In genomic region chr1:152973421-152973820, GRCm38 (mm10) we compare ENCODE assay signal across 30 mouse cellular contexts. TPM values are rescaled to one million over a fixed set of nuclear protein-coding genes. Genes with fewer than 3 reads are reported as not detected.
DNase-seq lines count a peak whose midpoint lies in the region; ATAC-seq lines count a peak whose summit lies in the region.
"Had no signal": no experiment of that assay in that cellular context is flagged by ENCODE, and none has a peak within 500 bp of the region (broad histone marks: within the 10 kb centered on the region; RNA-seq: fewer than 3 reads in every experiment).

No protein-coding gene starts in this region.

- H3K9me3 ChIP-seq in neural tube, embryonic 12.5 days = 0 out of 2 replicates have a peak, but pooled peaks cover 5% of the 10 kb centered on the region
- H3K9me3 ChIP-seq: forebrain, embryonic 15.5 days had no signal

- 0 out of 2 replicates have a peak overlapping the region, but pooled peaks have one; percentile 27 for H3K4me2 ChIP-seq in neural tube, embryonic 12.5 days (replicated peaks)
- H3K4me2 ChIP-seq: forebrain, embryonic 15.5 days; heart, embryonic 12.5 days had no signal

- 10% methylated on average over 5 of the region's 5 CpGs for WGBS in neural tube, embryonic 12.5 days

- peak; percentile 67 for ATAC-seq in neural tube, embryonic 12.5 days (ENCODE audit: low FRiP score, low read depth)
- ATAC-seq: forebrain, embryonic 15.5 days; hindbrain, postnatal 0 days; intestine, embryonic 16.5 days had no signal

- H3K9ac ChIP-seq in neural tube, embryonic 12.5 days = no peak overlapping the region
- H3K9ac ChIP-seq: forebrain, embryonic 15.5 days; heart, embryonic 12.5 days; liver, embryonic 14.5 days had no signal

- no peaks in the 10 kb centered on the region for H3K27me3 ChIP-seq in neural tube, embryonic 12.5 days (replicated peaks)
- H3K27me3 ChIP-seq: forebrain, embryonic 15.5 days; heart, embryonic 12.5 days had no signal

- H3K4me1 ChIP-seq in neural tube, embryonic 12.5 days = peaks cover 38% of the 10 kb centered on the region
- H3K4me1 ChIP-seq: heart, embryonic 12.5 days had no signal

- no peak overlapping the region for H3K4me3 ChIP-seq in neural tube, embryonic 12.5 days
- H3K4me3 ChIP-seq: forebrain, embryonic 15.5 days; heart, embryonic 12.5 days had no signal

- peak overlapping the region; percentile 9; the same call in 1 of the 2 replicates for H3K27ac ChIP-seq in neural tube, embryonic 12.5 days
- H3K27ac ChIP-seq: forebrain, embryonic 15.5 days; kidney, postnatal 0 days; liver, embryonic 14.5 days; stomach, postnatal 0 days had no signal

- no peaks in the 10 kb centered on the region for H3K36me3 ChIP-seq in neural tube, embryonic 12.5 days
- H3K36me3 ChIP-seq: forebrain, embryonic 15.5 days; G1E; heart, embryonic 12.5 days had no signal

- peak; percentile 39 for DNase-seq in heart, adult 11 months
- DNase-seq in heart, postnatal 4 days = no peak
- DNase-seq in ES-CJ7 (ENCODE audit: low read depth, low spot score) (peak; percentile 50), R1 (ENCODE audit: low read depth, low spot score) (peak; percentile 53)
- DNase-seq in ovary, postnatal 36 days (ENCODE audit: low spot score) = no peak
- no peak for DNase-seq in left cerebral cortex, adult 8-10 months (ENCODE audit: low spot score in 2 of 2)
- DNase-seq: adrenal gland, postnatal 10 days; cerebellum, adult 11 months; cerebellum, adult 9-10 months; cerebellum, postnatal 36 days; gastrocnemius, postnatal 25 days; heart, adult 18-20 months; kidney, adult 8-10 months; layer of hippocampus, postnatal 36 days; liver; lung, adult 2 months; lung, postnatal 10 days; midbrain, embryonic 14.5 days; right cerebral cortex, postnatal 4 days; thymus, adult 2 months; thymus, postnatal 36 days had no signal

RNA-seq across cellular contexts. Expression of gene Nmnat2, which starts 18.6 kb away (rescaled TPM):
- 1 to 10 TPM; 1.2 to 1.5 TPM for total RNA-seq in heart, postnatal 4 days (2021)
- 51.1 and 52.2 TPM in 2 replicates for polyA plus RNA-seq in neural tube, embryonic 12.5 days (2016; fragmentation: Nextera tagmentation; extraction: Ambion mirVana)
- total RNA-seq in left cerebral cortex, adult 8-10 months (2022) = 100 to 1,000 TPM; 152 to 174 (median 163) TPM
- polyA plus RNA-seq: G1E had no signal

Comparison
In these comparisons a context has a peak if more than half of its experiments do, and no peak if none do; other contexts are left out.
1. DNase-seq: peak in heart, adult 11 months (single experiment), ES-CJ7 (single experiment) and R1 (single experiment); none in heart, postnatal 4 days (single experiment), ovary, postnatal 36 days (single experiment) and left cerebral cortex, adult 8-10 months (0 of 2).
2. RNA of gene Nmnat2, which starts 18.6 kb away (total RNA-seq): 152 to 174 TPM in left cerebral cortex, adult 8-10 months; 1.2 to 1.5 TPM in heart, postnatal 4 days; every median in the first group is over 10 times any median in the second.